Mouse (Mus musculus) spleen, postnatal 14 days (tissue): ENCODE data around the gene Lfng.
A peak's percentile ranks its signal among the peaks of the same experiment; 100 is the strongest.

Source experiments
- DNase-seq, 2 experiments: peaks; one replicate each; pipeline ENCODE4 v3.0.0; 2021 to 2022; ENCODE audit warnings: low spot score in 2 of 2

Gene Lfng

DNA sequence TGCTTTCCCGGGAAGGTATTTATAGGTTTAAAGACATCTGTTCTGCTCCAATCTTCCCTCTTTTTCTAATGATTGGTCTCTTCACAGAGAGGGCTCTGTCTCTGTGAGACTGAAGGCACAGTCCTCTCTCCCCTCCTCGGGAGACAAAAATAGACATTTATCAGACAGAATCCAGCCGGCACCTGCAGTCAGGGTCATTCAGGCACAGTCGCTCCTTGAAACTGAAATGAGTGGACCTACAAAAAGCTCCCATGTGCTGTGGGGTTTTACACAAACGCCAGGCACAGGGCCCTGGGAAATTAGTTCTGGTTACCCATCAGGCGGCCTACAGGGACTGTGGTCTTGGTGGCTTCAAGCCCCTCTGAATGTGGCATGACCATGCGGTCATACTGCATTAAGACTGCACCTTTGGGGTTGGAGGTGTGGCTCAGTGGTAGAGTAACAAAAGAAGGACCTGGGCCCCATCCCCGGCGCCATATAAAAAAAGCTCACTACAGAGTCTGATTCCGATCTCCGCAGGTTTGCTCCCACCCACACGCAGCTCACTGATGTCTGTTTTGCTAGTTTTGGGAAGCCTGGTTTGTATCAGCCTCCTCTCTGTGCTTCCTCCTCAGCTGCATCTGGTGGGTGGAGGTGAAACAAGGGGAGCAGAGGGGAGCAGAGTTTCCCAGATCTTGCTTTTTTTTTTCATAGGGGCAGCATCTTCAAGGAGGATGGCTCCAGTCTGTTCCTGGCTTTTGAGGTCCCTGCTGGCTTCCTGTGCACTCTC lies 54.9 kb downstream of the Lfng start:
- no peak for DNase-seq

DNA sequence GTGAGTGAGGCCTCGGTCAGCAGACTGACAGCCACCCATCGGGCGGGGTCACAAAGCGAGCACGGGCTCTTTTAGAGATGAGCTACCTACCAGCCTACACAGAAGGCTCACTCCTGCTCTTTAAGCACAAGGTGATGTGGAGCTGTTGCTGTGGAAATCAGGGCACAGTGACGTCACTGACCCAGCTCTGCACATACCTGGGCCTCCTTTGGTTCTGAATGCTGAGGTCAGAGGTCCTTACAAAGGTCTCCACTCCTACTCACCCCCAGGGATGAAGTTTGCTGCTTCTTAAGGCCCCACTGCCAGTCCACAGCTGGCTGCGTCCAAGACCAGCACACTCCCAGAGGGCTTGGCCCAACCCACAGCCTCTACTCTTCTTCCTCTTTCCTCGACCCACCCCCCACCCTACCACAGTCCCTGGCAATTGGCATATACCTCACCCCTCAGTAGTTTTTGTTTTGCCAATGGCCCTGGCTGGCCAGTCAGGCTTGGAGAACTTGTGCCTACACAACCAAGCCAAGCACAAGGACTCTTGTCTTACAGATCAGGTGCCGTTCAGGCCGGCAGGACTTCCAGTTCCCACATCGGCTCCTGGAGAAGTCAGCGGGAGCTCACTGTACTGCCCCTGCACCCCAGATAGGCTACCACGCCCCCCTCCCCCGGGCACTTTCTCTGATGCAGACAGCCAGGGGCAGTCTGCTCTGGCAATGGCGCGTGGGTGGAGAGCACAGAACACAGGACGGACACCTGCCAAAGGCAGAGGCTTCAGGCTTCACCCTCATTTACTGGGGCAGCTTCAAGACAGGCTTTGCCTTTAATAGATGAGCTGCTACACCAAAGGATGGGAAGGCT lies 55.8 kb downstream of the Lfng start:
- DNase-seq = peak in 1 of 2 experiments; percentile 31

DNA sequence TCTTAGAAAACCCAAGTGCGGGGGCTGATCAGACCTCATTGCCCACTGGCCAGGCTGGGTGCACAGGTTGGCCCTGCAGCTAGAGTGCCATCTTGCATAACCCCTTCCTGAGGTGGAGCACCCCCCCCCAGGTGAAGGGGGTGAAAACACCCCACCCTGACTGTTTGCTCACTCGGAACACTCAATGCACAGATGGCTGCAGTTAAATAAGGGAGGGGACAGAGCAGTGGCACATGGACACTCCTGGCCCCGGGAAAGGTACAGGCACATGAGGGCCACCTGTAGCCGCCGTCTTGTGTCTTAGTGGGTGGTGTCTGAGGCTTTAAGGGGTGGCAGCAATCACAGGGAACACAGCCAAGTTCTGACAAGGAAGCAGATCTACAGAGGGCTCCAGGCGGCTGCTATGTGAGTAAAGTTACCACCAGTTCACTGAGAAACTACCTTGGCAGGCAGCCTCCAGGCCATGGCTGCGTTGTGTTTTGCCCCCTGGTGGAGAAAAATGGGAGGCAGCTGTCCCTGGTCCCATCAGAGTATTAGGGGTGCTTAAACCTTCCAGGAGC lies 56.6 kb downstream of the Lfng start:
- peak; percentile 41 to 71 for DNase-seq
